Mouse (Mus musculus) right cerebral cortex, adult 2 months (tissue): ENCODE data around the gene Dnajc11.

ENCODE experiments used
- DNase-seq, 2 experiments: peaks; one replicate each; pipeline ENCODE4 v3.0.0; 2021 to 2022; ENCODE audit warnings: low spot score in 2 of 2

Gene Dnajc11

GRCm38 (mm10) chr4:151985886-151986285 lies 52.4 kb downstream of the Dnajc11 start:
- DNase-seq, result no peak

- no peak for DNase-seq
Measured at GRCm38 (mm10) chr4:151986650-151987049, 53.2 kb downstream of the Dnajc11 start.

- peak in 1 of 2 experiments; percentile 54 for DNase-seq
Measured at GRCm38 (mm10) chr4:151988014-151988341, 54.5 kb downstream of the Dnajc11 start.

- DNase-seq, result peak; percentile 78 to 80
Measured at GRCm38 (mm10) chr4:151988342-151989109, 55.0 kb downstream of the Dnajc11 start, which contains the start of gene Thap3. TSS of gene Thap3 (minus strand) at chr4:151988997.

GRCm38 (mm10) chr4:151989110-151989488 lies 55.6 kb downstream of the Dnajc11 start:
- no peak for DNase-seq

- DNase-seq, result no peak
Measured at GRCm38 (mm10) chr4:151992091-151992490, 58.6 kb downstream of the Dnajc11 start.

- DNase-seq, result no peak
Measured at GRCm38 (mm10) chr4:151993035-151993434, 59.5 kb downstream of the Dnajc11 start.

GRCm38 (mm10) chr4:151994228-151995171 lies 61.0 kb downstream of the Dnajc11 start:
- peak in 1 of 2 experiments; percentile 5 for DNase-seq

- DNase-seq, result no peak
Measured at GRCm38 (mm10) chr4:151995371-151996172, 62.1 kb downstream of the Dnajc11 start.

GRCm38 (mm10) chr4:151996173-151996950 lies 62.9 kb downstream of the Dnajc11 start, which contains the start of gene Phf13:
TSS of gene Phf13 (minus strand) at chr4:151996258.
- DNase-seq, result peak; percentile 99 to 100

- DNase-seq, result no peak
Measured at GRCm38 (mm10) chr4:151996951-151997222, 63.4 kb downstream of the Dnajc11 start.

- DNase-seq, result no peak
Measured at GRCm38 (mm10) chr4:151997701-151998100, 64.2 kb downstream of the Dnajc11 start.

GRCm38 (mm10) chr4:151999481-151999880 lies 66.0 kb downstream of the Dnajc11 start:
- DNase-seq, result no peak

- DNase-seq, result no peak
Measured at GRCm38 (mm10) chr4:152000906-152001305, 67.4 kb downstream of the Dnajc11 start.

GRCm38 (mm10) chr4:152001335-152001734 lies 67.8 kb downstream of the Dnajc11 start:
- DNase-seq, result no peak

- no peak for DNase-seq
Measured at GRCm38 (mm10) chr4:152002063-152002462, 68.6 kb downstream of the Dnajc11 start.

GRCm38 (mm10) chr4:152006137-152006536 lies 72.6 kb downstream of the Dnajc11 start:
- DNase-seq, result no peak

- DNase-seq, result no peak
Measured at GRCm38 (mm10) chr4:152006812-152007211, 73.3 kb downstream of the Dnajc11 start.

- peak in 1 of 2 experiments; percentile 26 for DNase-seq
Measured at GRCm38 (mm10) chr4:152007481-152008147, 74.1 kb downstream of the Dnajc11 start.

GRCm38 (mm10) chr4:152008148-152008500 lies 74.6 kb downstream of the Dnajc11 start:
- no peak for DNase-seq

- peak; percentile 91 to 94 for DNase-seq
Measured at GRCm38 (mm10) chr4:152008622-152009075, 75.2 kb downstream of the Dnajc11 start, which contains the start of gene Klhl21. TSS of gene Klhl21 (plus strand) at chr4:152008803.
